Mouse (Mus musculus) liver, adult (tissue): Measurements from ENCODE around the gene Ptges3.

ENCODE experiments used
- GATA4 ChIP-seq: IDR thresholded peaks from 2 replicates; pipeline ENCODE4 v1.6.1; 2014; ENCODE audit warnings: mild to moderate bottlenecking, low read length; ENCODE audit not compliant: insufficient replicate concordance

Gene Ptges3

GRCm38 (mm10) chr10:128110103-128110761, 51.5 kb downstream of the Ptges3 start:
- TF ChIP-seq GATA4, result no peak

- TF ChIP-seq GATA4, result no peak
These were observed 52.5 kb downstream of the Ptges3 start for GRCm38 (mm10) chr10:128111227-128111626.

- no peak for TF ChIP-seq GATA4
These were observed 65.1 kb downstream of the Ptges3 start for GRCm38 (mm10) chr10:128123833-128124232.

GRCm38 (mm10) chr10:128124831-128125230, 66.1 kb downstream of the Ptges3 start:
- no peak for TF ChIP-seq GATA4

GRCm38 (mm10) chr10:128125951-128126350, 67.2 kb downstream of the Ptges3 start:
- no peak for TF ChIP-seq GATA4
